Mouse (Mus musculus): ENCODE measurements around the gene Vps26b.

Vps26b gene

DNA sequence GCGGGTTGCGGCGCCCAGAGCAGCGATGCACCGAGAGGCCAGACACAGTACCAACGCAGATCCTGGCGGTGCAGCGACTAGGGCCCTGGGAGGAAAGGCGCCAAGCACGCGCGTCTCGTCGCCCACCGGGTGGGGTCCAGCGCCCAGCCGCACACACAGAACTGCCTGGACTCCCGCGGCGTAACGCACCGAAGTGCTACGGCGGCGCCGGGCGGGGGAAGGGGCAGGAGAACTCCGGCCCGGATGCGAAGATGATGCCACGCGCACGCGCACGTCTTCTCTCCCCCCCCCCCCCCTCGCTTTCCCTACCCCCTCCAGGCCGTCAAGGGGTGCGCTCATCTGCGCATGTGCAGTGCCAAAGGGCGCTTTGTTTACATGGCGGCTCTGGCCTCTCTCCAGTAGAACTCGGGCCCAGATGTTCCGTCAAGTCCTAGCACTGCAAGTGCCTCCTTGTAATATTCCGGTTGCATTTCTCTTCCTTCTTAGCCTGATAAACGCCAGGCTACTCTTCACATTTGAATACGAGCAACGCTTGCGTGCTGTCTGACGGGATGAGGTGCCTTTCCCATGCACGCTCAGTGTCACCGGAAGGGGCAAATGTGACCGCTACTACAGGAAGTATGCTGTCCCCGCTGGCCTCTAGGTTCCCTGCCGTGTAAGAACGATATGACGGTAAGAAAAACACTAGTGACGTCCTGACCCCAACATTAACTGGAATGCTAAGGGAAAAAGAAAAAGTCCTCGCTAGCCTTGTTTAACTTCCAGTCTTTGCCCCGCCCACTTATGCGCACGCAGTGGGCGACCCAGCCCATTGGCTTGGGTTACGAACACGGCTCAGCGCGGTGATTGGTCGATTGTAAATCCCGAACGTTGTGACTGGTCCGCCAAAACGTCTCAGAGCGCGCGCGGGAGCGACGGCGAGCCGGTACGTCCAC, at the start of gene Vps26b, which contains the start of gene Ncapd3:
TSS of gene Vps26b (minus strand) at position 238 of the 935 bp plus-strand sequence.
TSS of gene Ncapd3 (plus strand) at position 348 of the 935 bp plus-strand sequence.
- peak; percentile 98 for DNase-seq (ENCODE audit: low spot score)

DNA sequence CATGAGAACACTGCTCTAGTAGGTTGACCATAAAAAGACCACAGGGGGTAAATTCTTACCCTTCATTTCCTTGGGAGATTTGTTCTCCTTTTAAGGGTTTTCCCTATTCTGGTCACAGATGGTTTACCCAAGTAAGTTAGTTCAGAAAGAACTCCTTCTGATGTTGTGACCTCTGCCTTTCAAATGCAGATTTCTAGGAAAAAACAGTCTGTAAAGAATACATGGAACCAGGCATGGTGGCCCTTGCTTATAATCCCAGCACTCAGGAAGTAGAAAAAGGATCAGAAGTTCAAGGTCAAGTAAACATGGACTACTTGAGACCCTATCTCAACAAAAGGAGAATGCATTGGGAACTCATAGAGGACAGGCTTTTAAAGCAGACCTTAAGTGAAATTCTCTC, 45.9 kb upstream of the Vps26b start:
- DNase-seq (ENCODE audit: low spot score) = no peak

DNA sequence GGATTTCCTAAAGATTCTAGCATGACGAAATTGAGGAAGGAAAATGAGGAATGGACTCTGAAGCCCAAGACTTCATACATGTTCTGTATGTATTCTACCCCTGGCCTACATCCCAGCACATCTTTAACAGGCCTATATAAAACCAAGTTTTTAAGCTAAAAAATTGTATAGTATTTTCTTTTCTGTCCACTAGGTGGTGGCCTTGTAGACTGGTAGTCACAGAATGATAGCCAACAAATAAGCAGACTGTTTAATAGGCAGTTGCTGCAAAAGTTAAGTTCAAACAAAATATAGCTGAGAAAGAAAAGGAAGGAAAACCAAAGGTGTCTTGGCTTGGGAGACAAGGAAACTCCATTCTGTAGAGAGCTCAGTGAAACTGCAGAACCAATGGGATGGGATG, 44.8 kb upstream of the Vps26b start:
- DNase-seq (ENCODE audit: low spot score) = peak; percentile 8

DNA sequence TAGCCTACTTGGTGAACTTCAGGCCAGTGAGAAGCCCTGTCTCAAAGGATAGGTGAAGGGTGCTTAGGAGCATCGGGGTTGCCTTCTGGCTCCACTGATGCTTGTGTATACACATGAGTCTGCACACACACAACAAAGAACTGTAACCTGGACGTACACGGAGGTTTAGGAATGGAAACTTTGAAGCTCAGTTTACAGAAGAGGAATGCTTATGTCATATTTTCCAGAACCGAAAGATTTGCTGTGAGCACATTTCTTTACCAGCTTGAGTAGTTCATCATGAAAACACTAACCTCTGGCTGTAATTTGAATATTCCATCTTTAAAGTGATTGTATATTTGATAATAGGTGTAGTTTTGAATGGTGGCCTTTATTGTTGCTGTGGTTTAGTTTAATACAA, 41.0 kb upstream of the Vps26b start:
- no peak for DNase-seq (ENCODE audit: low spot score)

GRCm38 (mm10) chr9:27058341-27058740, 28.5 kb upstream of the Vps26b start:
- no peak for DNase-seq (ENCODE audit: low spot score)

GRCm38 (mm10) chr9:27049492-27049891, 19.6 kb upstream of the Vps26b start:
- DNase-seq (ENCODE audit: low spot score) = no peak

GRCm38 (mm10) chr9:27043892-27044291, 14.0 kb upstream of the Vps26b start:
- no peak for DNase-seq (ENCODE audit: low spot score)

- no peak for DNase-seq (ENCODE audit: low spot score)
These were observed 867 bp upstream of the Vps26b start for GRCm38 (mm10) chr9:27030763-27031100.

DNA sequence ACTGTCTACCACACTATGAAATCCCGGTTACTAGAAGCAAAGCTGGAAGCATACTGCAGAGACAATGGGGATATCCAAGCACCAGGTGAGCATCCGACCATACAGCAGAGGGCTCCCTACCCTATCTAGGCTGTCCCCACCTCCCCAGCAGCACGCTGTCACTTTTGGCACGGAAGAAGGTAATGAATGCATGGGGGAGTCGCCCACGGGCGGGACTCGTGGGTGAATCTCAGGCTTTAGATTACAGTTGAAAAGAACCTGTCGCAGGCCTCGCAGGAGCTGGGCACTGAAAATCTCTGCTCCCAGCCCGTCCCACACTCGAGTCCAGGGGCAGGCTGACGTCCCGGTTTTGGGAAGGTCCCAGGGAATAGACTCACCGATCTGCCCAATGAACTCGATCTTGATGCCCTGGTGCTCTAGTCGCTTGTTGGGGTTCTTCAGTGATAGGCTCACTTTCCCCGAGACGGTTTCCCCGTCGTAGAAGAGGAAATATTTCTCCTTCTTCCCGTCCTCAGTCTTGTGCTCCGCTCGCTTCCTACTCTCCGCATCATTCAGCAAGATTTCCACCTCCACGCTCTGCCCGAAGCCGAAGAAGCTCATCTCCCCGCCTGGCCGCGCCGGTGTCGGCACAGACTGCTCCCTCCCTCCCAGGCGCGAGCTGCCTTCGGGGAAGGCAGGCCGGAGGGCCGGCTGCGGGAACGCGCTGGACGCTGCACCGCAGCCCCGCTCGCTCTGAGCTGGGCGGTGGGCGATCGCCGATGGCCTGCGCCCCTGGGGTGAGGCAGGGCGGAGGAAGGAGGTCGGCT, 640 bp downstream of the Vps26b start:
- peak; percentile 38 for DNase-seq (ENCODE audit: low spot score)

DNA sequence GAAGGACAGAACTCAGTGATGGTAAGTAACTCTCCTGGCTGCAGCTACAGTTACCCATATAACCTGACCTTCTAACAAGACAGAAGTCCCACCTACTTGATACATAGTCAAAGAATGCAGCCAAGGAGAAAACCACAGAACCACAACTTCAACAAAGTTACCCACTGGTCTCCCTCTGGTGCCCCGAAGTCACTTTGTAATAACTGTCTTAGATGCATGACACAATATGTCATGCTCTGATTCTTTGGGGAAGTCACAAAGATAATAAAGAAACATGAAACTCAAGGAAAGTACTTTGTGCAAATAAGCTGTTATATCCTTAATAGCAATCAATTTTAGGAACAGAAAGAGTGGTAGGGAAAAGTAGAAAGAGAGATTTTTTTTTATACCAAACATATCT, 3.2 kb downstream of the Vps26b start:
- DNase-seq (ENCODE audit: low spot score) = no peak

- DNase-seq (ENCODE audit: low spot score) = no peak
These were observed 6.2 kb downstream of the Vps26b start for GRCm38 (mm10) chr9:27023681-27024080.

DNA sequence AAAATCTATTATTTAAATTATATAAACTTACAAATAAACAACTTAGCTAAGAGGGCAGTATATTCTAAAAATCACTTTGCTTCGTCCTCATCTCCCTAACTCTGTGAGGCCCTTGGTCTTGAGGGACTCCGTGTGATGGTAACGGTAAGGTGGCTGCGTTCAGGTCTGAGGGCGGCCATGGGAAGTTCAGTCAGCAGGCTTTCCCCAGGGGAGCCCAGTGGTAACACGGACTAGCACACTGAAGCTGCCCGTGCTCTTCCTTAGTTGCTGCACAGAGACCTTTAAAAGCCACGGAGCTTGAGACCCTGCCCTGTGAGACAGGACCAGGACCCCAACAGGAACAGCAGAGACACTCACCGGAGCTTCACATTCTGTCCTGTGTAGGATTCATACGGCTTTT, 10.9 kb downstream of the Vps26b start:
- no peak for DNase-seq (ENCODE audit: low spot score)

- DNase-seq (ENCODE audit: low spot score) = no peak
These were observed 18.3 kb downstream of the Vps26b start for GRCm38 (mm10) chr9:27011572-27011971.

GRCm38 (mm10) chr9:27009231-27009630, 20.6 kb downstream of the Vps26b start:
- no peak for DNase-seq (ENCODE audit: low spot score)

GRCm38 (mm10) chr9:27006866-27007265, 23.0 kb downstream of the Vps26b start:
- DNase-seq (ENCODE audit: low spot score) = no peak

GRCm38 (mm10) chr9:27005933-27006332, 23.9 kb downstream of the Vps26b start:
- no peak for DNase-seq (ENCODE audit: low spot score)

- DNase-seq (ENCODE audit: low spot score) = no peak
These were observed 24.6 kb downstream of the Vps26b start for GRCm38 (mm10) chr9:27005231-27005630.

DNA sequence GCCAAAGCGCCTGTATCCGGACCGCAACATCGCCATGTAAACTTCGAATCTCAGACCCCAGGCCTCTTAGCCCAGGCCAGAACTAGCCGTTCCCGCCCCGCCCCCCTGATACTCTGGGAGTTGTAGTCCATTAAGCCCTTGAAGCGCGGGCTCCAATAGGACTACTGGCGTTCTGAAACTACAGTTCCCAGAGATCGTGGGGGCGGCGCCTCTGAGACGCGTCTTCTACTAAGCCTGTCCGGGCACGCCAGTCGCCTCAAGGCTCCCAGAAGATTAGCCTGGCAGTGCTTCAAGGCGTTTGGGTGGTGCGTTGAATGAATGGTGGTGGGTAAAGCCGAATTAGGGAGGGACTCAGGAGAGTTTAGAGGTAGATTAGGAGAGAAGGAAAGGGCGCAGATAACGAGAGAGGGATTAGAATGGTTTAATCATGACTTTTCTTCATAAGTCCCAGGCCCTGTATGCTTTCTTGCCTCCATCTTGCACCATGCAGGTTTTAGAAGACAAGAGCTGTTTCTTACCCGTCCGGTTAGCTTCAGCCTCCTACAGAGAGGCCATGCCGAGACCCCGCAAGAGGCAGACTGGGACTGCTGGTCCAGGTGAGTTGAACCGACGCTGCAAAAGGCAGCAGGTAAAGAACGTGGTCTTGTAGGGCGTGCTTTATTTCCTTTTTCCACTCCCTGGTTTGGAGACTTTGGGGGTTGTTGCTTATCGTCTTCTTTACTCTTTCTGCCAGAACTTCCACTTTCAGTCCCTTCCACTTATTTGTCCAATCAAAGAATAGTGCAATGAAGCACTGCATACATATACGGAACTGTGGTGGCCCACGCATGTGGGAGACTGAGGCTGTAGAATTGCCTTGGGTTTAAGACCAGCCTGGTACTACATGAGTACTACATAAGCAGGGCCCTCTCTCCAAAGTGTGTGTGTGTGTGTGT, 30.1 kb downstream of the Vps26b start, which contains the start of the genes Acad8 and Thyn1:
TSS of gene Acad8 (minus strand) at position 106 of the 935 bp plus-strand sequence.
TSS of gene Thyn1 (plus strand) at position 250 of the 935 bp plus-strand sequence.
- peak; percentile 98 for DNase-seq (ENCODE audit: low spot score)

DNA sequence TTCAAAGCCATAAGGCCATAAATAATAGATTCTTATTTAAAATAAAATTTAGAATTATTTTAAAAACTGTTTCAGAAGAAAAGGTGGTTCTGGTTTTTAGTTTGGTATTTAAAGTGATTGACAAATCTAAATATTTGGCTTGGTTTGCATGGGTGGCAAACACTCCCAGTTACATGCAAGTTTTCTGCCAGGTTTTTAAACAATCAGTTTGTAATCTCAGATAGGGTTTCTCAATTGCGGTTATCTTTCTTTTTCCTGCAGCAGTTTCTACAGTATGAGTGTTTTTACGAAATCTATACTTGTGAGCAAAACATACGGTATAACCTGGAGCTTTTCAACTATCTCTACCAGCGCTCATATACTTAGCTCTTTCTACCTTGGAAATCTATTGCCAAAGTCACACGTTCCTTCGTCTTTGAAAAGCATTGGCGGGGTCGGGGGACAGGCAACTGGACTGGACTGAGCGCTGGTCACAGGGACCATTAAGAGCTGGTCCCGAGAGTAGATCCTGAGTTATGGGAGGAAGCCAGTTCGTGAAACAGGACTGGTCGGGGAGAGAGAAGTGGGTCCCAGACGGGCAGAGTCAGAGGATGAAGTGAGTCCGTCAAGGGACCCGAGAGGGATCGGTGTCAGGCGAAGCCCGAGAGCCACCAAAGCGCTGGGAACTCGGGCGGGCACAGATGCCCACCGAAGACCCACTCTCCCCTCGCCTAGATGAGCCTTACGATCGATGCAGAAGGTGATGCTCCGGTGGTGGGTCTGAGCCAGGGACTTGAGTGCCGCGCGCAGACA, 31.0 kb downstream of the Vps26b start:
- DNase-seq (ENCODE audit: low spot score) = peak; percentile 43

GRCm38 (mm10) chr9:26997501-26997900, 32.4 kb downstream of the Vps26b start:
- DNase-seq (ENCODE audit: low spot score) = no peak

- no peak for DNase-seq (ENCODE audit: low spot score)
These were observed 32.8 kb downstream of the Vps26b start for GRCm38 (mm10) chr9:26997062-26997461.

Data from adipocyte (in vitro differentiated cells).